Mouse (Mus musculus): ENCODE measurements around the gene Cptp.

The Cptp gene

DNA sequence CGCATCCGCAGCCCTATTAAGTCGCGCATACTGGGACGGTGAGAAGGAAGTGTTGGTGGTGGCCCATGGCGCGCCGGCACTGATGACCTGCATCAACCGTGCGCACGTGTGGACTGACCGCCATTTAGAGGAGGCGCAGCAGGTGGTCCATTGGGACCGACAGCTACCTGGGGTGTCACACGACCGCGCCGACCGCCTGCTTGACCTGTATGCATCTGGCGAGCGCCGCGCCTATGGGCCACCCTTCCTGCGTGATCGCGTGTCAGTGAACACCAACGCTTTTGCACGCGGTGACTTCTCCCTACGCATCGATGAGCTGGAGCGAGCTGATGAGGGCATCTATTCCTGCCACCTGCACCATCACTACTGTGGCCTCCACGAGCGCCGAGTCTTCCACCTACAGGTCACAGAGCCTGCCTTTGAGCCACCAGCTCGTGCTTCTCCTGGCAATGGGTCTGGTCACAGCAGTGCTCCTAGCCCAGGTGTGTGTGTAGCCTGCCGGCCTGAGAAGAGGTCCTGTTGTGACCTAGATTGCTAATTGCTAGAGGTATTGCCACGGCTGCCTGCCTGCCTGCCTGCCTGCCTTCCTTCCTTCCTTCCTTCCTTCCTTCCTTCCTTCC, 27.5 kb downstream of the Cptp start:
- DNase-seq (ENCODE audit: low read depth, low spot score): no peak

DNA sequence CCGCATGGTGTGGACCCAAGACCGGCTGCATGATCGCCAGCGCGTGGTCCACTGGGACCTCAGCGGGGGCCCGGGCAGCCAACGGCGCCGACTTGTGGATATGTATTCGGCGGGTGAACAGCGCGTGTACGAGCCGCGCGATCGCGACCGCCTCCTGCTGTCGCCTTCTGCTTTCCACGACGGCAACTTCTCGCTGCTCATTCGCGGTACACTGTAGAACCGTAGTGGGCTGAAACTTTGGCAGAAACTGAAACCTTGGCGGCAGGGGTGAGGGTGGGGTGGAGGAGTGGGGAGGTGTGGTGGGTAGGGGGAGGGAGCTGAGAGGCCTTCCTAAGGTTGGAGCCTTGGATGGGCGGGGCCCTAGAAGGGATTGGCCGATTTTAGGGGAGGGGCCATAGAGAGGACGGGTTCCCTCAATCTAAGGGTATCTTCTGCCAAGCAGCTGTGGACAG, 28.2 kb downstream of the Cptp start:
- DNase-seq (ENCODE audit: low read depth, low spot score): peak; percentile 98

DNA sequence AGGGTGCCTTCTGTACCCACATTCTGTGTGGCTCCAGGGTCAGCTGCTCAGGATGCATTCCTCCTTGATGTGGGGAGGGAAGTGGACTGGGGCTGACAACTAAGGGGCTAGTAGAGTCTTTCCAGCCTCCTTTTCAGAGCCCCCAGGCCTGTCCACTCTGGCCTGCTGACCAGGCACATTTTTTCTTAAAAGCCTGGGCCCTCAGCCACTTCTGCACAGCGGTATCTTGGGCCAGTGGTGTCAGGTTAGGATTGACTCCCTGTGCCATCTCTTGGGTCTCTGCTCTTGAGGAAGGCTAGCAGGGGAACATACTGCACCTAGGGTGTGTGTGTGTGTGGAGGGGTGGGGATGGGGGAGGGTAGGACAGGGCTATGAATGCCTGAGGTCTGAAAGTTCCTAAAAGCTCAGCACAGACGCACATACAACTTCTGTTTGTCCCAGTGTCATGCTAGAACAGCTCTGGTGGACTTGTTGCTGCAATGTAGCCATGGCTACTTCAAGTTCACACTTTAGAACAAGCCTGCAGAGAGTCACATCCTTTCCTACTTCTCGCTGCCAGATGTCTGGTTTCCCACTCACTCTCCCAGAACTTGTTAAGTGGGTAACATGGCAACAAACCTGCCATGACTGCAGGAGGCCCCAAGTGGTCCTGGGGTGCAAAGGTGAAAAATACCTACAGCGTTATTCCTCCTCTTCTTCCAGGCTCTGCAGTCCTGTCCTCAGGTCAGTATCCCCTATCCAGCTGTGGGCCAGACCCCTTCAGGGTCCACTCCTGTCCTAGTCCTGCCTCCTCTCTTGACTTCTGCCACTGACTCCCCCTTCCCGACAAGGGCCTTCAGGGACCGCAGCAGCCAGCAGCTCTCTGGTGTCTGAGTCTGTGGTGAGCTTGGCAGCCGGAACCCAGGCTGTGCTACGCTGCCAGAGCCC, 28.9 kb downstream of the Cptp start:
- no peak for DNase-seq (ENCODE audit: low read depth, low spot score)

DNA sequence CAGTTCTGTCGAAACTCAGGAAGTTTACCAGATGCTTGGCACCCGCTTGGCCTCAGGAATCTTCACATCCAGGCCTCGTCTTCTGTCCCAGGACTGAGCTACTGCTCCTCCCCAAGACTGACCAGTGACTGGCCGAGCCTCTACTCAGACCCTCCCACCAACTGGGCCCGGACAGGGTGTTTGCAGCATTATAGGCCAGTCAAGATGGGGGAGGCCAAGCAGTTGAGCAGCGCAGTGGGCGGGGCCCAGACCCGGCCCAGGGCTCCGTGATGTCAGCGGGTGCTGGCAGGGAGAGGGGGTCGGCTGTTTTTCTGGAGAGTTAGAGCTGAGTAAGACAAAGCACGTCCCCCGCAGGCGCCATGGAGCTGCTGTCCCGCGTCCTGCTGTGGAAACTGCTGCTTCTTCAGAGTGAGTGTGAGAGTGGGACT, 29.7 kb downstream of the Cptp start, which contains the start of gene Mxra8:
Mxra8 (plus strand) TSS at position 198 of the 428 bp plus-strand sequence.
- peak; percentile 86 for DNase-seq (ENCODE audit: low read depth, low spot score)

DNA sequence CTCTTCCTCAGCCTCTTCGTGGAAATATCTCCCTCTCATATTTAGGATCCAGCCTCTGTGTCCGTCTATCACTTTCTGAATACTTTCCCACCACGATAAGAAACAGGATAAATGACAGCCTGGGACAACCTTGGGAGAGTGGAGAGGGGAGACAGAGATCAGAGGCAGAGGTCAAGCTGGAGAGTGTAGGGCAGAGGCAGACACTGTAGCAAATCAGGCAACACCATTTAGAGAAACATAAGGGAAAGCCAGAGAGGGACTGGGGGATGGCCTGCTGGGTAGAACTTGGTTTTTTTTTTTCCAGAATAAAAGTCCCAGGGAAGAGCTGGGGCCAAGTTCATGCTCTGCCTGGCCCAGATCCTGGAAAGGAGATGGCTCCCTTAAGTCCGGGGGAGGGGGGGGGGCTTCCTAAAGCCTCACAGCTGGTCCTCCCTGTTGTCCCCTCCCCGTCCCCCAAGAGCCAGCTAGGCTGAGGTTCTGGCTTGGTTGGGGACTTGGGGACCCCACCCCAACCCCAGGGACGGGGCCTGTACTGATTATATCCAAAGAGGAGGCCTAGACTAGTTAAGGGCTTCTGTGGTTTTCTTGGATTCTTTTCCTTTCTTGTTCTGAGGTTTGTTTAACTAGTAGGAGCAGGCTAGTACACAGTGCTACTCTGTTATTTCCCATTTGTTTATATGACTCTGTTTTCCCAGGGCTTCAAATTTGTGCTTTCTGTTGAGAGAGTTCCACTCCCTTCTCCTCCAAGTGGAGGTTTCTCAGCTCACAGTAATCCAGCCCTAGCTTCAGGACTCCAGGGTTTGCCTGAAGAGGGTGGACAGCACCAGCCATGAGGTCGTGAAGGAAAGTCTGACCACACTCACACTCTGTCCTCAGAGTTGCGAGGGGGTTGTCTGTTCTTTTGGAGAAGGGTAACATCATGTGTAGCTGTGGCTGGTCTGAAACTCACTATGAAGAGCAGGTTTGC, 30.8 kb downstream of the Cptp start:
- no peak for DNase-seq (ENCODE audit: low read depth, low spot score)

DNA sequence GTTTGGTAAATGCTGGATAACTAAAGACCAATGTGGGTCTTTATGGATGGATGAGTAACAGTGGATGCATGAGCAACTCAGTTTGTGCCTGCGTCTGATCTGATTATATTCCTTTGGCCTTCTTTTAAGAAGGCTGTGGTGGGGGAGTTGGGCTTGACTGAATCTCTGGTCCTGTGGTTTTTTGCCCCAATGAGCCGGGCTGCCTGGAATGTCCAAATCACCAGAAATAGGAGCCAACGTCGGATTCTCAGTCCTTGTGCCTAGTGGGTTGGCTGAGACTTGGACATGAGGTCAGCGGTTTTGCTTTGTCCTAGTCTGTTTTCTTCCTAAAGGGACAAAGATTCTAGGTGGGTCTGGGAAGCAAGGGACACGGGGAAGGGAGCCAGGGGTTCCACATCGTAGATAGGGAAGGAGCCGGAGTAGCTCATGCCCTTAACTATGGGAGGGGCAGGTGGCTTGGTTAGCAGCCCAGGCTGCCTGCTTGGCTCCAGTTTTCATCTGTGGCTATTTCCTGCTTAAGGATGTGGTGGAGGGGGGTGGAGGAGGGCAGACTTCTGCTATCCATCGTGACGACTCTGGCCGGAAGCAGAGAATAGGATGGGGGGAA, 31.7 kb downstream of the Cptp start:
- no peak for DNase-seq (ENCODE audit: low read depth, low spot score)

DNA sequence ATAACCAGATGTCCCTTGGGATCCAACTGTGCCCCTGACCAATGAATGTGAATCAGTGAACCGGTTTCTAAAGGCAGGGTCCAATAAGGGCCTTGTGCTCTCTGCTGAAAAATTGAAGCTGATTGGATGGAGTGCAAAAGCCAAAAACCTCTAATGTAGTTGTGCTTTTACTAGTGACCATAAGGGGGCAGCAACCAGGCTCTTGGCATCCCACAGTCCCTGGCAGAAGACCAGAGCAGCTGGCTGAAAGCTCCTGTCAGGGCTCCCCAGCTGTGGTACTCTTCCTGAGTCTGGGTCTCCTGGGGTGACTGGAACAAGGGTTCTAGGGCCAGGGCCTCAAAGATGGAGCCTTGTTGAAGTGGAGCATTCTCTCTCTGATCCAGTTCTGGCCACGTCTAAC, 35.4 kb downstream of the Cptp start:
- DNase-seq (ENCODE audit: low read depth, low spot score): peak; percentile 92

DNA sequence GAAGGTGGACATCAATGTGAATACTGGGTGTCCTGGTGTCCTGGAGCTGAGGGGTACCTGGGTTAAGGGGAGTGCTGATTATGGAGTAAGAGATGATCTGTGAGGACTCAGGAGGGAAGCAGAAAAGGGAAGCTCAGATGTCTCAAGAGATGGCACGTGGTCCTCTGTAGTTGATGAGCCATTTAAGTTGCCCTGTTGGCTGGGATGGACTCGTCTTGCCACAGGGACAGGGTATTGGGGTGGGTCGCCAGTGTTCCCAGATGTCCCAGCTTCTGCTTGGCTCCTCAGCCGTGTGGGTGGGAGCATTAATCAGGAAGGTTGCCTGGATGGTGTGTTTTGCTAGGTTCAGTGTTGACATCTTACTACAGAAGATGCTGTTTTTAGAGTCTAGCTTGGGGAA, 36.0 kb downstream of the Cptp start:
- no peak for DNase-seq (ENCODE audit: low read depth, low spot score)

DNA sequence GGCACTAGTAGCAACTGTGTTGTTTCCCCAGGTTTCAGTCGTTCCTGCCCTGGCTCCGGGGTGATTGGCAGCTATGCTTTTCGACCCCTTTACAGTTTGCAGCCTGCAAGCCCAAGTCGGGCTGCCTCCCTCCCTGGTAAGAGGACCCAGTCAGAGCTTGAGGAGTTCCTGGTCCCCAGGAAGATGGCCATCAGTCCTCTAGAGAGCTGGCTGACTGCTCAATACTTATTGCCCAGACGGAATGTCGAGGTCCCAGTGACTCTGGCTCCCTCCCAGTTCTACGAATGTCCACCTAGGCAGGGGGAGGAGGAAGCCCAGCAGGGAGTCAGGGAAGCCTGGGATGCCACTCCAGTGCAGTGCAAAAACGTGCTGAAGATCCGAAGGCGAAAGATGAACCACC, 36.9 kb downstream of the Cptp start:
- no peak for DNase-seq (ENCODE audit: low read depth, low spot score)

DNA sequence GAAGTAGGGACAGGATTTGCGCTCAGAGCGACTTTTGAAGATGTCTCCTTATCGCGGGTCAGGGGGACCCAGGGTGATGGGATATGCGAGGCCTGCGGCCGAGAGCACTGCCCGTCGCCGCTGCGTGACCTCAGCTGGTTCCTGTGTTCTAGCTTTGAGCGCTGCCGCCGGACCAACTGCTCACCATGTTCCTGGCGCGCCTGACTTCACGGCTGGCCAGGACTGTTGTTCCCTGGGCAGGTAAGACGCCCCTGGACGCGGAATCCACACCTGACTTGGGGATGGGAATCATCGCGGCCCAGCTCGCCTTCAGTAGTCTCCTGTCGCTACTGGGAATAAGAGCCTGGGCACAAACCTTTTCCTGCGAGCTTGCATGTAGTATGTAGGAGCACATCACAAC, 37.4 kb downstream of the Cptp start:
- no peak for DNase-seq (ENCODE audit: low read depth, low spot score)

DNA sequence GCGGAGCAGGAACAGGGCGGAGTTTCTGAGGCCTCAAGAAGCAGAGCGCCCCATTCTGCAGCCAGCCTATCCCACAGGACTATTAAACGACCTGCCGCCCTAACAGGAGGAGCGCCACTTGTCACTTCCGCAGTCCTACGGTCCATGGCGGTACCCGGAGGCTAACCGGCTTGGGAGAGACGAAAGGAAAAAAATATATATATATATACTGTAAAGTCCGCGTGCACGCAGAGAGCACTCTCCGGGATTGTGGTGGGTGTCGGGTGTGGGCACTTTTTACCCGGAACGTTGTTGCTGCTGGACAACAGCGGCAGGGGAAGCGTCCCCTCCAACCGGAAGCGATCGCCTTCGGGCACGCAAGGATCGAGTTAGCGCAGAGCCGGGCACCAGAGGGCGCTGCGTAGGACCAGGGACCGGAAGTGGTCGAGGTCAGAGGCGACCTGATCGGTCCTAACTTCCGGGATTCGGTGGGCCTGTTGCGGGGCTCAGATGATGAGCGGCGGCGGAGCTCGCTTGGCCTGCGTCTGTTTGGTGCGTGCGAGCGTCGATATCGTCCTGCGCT, 38.0 kb downstream of the Cptp start, which contains the start of gene Aurkaip1:
Aurkaip1 (plus strand) TSS at position 68 of the 562 bp plus-strand sequence.
- DNase-seq (ENCODE audit: low read depth, low spot score): peak; percentile 98

DNA sequence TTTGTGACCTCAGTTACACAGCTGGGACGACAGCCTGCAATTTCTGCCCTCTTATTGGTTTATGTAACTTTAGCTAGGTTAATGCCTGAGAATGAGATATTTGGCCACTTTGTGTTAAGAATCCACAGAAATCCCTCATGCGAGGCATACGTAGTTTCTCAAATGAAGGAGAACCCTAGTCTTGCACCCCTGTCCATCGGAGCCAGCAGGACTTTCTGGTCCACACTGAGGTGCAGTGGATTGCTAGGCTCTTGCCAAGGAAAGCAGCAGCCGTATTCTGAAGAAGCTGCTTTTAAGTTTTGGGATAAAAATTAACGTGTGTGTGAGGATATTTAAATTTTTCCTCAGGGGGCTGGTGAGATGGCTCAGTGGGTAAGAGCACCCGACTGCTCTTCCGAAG, 38.6 kb downstream of the Cptp start:
- DNase-seq (ENCODE audit: low read depth, low spot score): no peak

DNA sequence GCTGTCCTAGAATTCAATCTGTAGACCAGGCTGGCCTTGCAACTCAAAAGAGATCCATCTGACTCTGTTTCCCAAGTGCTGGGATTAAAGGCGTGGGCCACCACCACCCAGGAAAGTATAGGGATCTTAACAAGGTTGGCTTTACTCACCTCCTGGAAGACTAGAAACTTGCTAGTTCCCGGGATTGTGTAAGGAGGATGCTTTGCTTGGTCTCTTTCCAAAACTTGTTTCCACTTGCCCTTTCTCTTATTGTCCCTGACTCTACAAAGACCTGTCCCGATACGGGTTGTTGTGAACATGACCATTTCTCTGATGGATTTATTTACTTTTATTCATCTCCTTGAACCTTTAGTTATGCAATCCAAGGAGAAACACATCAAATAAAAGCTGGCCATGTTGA, 39.4 kb downstream of the Cptp start:
- no peak for DNase-seq (ENCODE audit: low read depth, low spot score)

DNA sequence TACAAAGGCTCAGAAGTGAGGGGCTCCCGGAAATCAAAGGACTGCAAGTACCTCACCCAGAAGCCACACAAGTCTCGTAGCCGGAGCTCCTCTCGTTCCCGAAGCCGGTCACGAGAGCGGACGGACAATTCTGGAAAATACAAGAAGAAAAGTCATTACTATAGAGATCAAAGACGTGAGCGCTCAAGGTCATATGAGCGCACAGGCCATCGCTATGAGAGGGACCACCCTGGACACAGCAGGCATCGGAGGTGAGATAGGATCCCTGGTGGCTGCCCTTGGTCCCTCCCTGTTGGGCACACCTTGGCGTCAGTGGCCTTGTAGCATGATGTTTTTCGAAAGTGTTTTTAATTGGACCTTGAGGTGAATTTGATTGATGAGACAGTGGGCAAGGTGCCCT, 45.8 kb downstream of the Cptp start:
- no peak for DNase-seq (ENCODE audit: low read depth, low spot score)

DNA sequence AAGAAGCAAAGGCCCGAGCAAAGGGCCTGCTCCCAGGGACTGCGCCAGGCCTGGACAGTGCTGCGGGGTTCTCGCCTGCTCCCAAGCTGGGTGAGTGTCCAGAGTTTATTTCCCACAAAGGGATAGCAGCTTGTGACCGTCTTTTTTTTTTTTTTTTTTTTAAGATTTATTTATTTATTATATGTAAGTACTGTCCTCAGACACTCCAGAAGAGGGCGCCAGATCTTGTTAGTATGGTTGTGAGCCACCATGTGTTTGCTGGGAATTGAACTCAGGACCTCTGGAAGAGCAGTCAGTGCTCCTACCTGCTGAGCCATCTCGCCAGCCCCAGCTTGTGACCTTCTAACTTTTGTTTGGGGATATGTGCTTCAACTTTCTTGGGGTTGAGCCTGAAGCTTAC, 48.2 kb downstream of the Cptp start:
- peak; percentile 64 for DNase-seq (ENCODE audit: low read depth, low spot score)

DNA sequence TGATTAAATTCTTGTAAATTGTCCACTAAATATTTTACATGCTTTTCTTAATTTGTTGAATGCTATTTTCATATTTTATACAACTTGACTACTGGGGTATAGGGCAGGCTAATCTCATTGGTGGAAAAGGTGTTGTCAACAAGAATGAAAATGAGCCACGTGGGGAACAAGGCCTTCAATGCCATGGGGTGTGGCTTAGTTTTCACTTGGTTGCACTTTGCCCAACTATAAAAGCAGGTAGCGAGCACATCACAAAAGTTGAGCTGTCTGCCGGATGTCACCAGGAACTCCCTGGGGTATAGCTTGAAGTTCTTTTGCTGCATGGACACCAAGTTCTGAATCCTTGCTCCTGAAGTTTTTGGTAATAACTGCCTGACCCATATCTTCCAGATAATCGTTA, 51.7 kb downstream of the Cptp start:
- DNase-seq (ENCODE audit: low read depth, low spot score): peak; percentile 26

Measured in R1 (cell line).